In the genomic region with DNA sequence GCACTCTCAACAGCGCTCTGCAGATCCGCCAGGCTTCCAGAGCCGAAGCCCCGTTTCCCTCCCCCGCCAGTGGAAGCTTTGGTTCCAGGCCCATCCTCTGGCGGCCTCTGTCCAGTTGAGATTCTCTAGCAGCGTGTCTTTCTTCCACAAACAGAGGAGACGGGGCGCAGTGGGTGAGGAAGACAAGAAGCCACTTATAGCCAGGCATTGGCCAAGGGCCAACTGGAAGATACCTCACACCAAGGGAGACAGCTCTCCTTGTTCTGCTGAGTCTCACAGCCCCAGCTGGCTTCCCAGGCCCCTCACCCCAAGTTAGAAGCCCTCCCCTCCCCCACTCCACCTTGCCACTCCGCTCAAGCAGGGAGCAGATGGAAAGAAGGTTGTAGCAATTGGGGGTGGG, we compare ENCODE assay signal across 8 mouse cellular contexts. TPM values are rescaled to one million over a fixed set of nuclear protein-coding genes. Genes with fewer than 3 reads are reported as not detected.
DNase-seq lines count a peak whose midpoint lies in the region; ATAC-seq lines count a peak whose summit lies in the region.

No protein-coding gene starts in this region.

- no peak for ATAC-seq in frontal cortex, adult (ENCODE audit: low TSS enrichment)
- no peak for ATAC-seq in embryonic facial prominence, embryonic 11.5 days (replicated peaks; ENCODE audit: insufficient number of reproducible peaks, low FRiP score, low TSS enrichment, low read depth)
- peak; percentile 18; the same call in 1 of the 2 replicates for ATAC-seq in neural tube, embryonic 15.5 days (ENCODE audit: low FRiP score)
- ATAC-seq in erythroid progenitor cell, adult 5-6 weeks (replicated peaks; ENCODE audit: low FRiP score, poor library complexity, severe bottlenecking), result no peak

- H3K9me3 ChIP-seq in embryonic facial prominence, embryonic 11.5 days (replicated peaks; ENCODE audit: control insufficient read depth, low read length), result no peaks in the 10 kb centered on the region
- no peaks in the 10 kb centered on the region for H3K9me3 ChIP-seq in neural tube, embryonic 15.5 days (replicated peaks)

- DNase-seq in frontal cortex, adult 2 months (ENCODE audit: extremely low spot score in 1 of 2, low spot score in 1 of 2), result peak; percentile 63 to 73
- peak; percentile 10 for DNase-seq in embryonic facial prominence, embryonic 11.5 days (ENCODE audit: low spot score)
- DNase-seq in layer of hippocampus, adult 18-20 months (ENCODE audit: low spot score in 2 of 2), result peak; percentile 30 to 66
- DNase-seq in lung, adult 18-20 months, result no peak
- DNase-seq in urinary bladder, postnatal 10 days (ENCODE audit: low spot score), result no peak

- H3K9ac ChIP-seq in embryonic facial prominence, embryonic 11.5 days (replicated peaks; ENCODE audit: low read length), result no peak overlapping the region; the same call in 1 of the 2 replicates
- peak overlapping the region; percentile 77; the same call in 1 of the 2 replicates for H3K9ac ChIP-seq in neural tube, embryonic 15.5 days (replicated peaks)

- 9% methylated on average over 10 of the region's 10 CpGs for whole genome bisulfite sequencing in embryonic facial prominence, embryonic 11.5 days
- WGBS in neural tube, embryonic 15.5 days, result 7% methylated on average over 10 of the region's 10 CpGs

- no peak overlapping the region for H3K4me2 ChIP-seq in embryonic facial prominence, embryonic 11.5 days (ENCODE audit: low read depth, low read length)
- peak overlapping the region; percentile 76 for H3K4me2 ChIP-seq in neural tube, embryonic 15.5 days

- H3K4me1 ChIP-seq in embryonic facial prominence, embryonic 11.5 days (ENCODE audit: control insufficient read depth, insufficient read depth, low read length), result peaks cover 4% of the 10 kb centered on the region; the same call in 1 of the 2 replicates
- peaks cover 59% of the 10 kb centered on the region for H3K4me1 ChIP-seq in neural tube, embryonic 15.5 days

- H3K4me3 ChIP-seq in embryonic facial prominence, embryonic 11.5 days (ENCODE audit: low read depth, low read length), result no peak overlapping the region
- H3K4me3 ChIP-seq in neural tube, embryonic 15.5 days (replicated peaks), result peak overlapping the region; percentile 68

- H3K27me3 ChIP-seq in embryonic facial prominence, embryonic 11.5 days (ENCODE audit: control insufficient read depth, insufficient read depth, low read length), result peaks cover 41% of the 10 kb centered on the region
- H3K27me3 ChIP-seq in neural tube, embryonic 15.5 days (replicated peaks), result no peaks in the 10 kb centered on the region

- no peaks in the 10 kb centered on the region for H3K36me3 ChIP-seq in embryonic facial prominence, embryonic 11.5 days (replicated peaks; ENCODE audit: control insufficient read depth, insufficient read depth, low read depth, low read length)
- H3K36me3 ChIP-seq in neural tube, embryonic 15.5 days, result no peaks in the 10 kb centered on the region

- H3K27ac ChIP-seq in embryonic facial prominence, embryonic 11.5 days (replicated peaks; ENCODE audit: low read depth, low read length), result no peak overlapping the region
- peak overlapping the region; percentile 82 for H3K27ac ChIP-seq in neural tube, embryonic 15.5 days (replicated peaks)

RNA-seq across cellular contexts. Expression of gene Sez6l, which starts 0.8 kb away (rescaled TPM):
- 82.2 and 82.5 TPM in 2 replicates for polyA plus RNA-seq in frontal cortex, adult 2 months (2012; rRNA removed)
- 0.48 and 0.96 TPM in 2 replicates for polyA plus RNA-seq in embryonic facial prominence, embryonic 11.5 days (2014; fragmentation: Nextera tagmentation; extraction: Ambion mirVana)
- total RNA-seq in layer of hippocampus, adult 18-20 months (2021), result 100 to 1,000 TPM; 226 to 228 TPM
- polyA plus RNA-seq in neural tube, embryonic 15.5 days (2015; fragmentation: Nextera tagmentation; extraction: Ambion mirVana), result 26.7 and 32.5 TPM in 2 replicates
- not detected in 2 replicates for total RNA-seq in erythroid progenitor cell, adult 5-6 weeks (2015; ENCODE audit: low replicate concordance)
- total RNA-seq in erythroid progenitor cell, adult 5-6 weeks (2017; ENCODE audit: low replicate concordance), result not detected in 2 replicates

Comparison
In these comparisons a context has a peak if more than half of its experiments do, and no peak if none do; other contexts are left out.
1. DNase-seq: peak in frontal cortex, adult 2 months (2 of 2), embryonic facial prominence, embryonic 11.5 days (single experiment) and layer of hippocampus, adult 18-20 months (2 of 2); none in lung, adult 18-20 months (0 of 2) and urinary bladder, postnatal 10 days (single experiment).
2. RNA of gene Sez6l, which starts 0.8 kb away (polyA plus RNA-seq): 82.2 to 82.5 TPM in frontal cortex, adult 2 months and 26.7 to 32.5 TPM in neural tube, embryonic 15.5 days; 0.48 to 0.96 TPM in embryonic facial prominence, embryonic 11.5 days; every median in the first group is over 10 times any median in the second.